Mouse (Mus musculus) left cerebral cortex, postnatal 25 days (tissue): ENCODE data around the gene Gde1. TPM values are rescaled to one million over a fixed set of nuclear protein-coding genes. Genes with fewer than 3 reads are reported as not detected.

Experiments used
- DNase-seq, 2 experiments: peaks; one replicate each; pipeline ENCODE4 v3.0.0; 2022; ENCODE audit warnings: low spot score in 2 of 2, mixed read lengths in 1 of 2
- intact Hi-C: fragments of 180-260 bp; cut with DNase I; formaldehyde crosslinking; loops from one replicate; pipeline ENCODE4 v1.15.1; 2025
- total RNA-seq, 2 experiments: library from RNA; stranded (reverse); gene quantifications; 2 replicates each; pipeline ENCODE4 v1.2.3; 2021

The Gde1 gene
- total RNA-seq, 2 experiments from 2014 or later: 288 TPM

DNA sequence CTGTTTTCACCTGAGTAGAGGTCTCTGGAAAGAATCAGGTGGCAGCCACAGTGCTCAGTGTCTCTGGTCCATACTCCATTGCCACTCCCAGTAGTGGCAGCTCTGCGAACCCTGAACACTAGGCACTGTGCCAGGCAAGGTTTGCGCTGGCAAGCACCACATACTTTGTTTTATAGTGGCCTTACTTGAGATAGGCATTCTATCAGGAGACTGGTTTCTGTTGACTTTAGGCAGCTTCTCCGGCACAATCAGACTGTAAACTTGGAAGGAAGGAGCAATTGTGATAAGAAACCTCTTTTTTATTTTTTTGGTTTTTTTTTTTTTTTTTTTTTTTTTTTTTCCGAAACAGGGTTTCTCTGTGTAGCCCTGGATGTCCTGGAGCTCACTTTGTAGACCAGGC lies 2.4 kb upstream of the Gde1 start:
- no peak for DNase-seq
- intact Hi-C loops: no loop called here

DNA sequence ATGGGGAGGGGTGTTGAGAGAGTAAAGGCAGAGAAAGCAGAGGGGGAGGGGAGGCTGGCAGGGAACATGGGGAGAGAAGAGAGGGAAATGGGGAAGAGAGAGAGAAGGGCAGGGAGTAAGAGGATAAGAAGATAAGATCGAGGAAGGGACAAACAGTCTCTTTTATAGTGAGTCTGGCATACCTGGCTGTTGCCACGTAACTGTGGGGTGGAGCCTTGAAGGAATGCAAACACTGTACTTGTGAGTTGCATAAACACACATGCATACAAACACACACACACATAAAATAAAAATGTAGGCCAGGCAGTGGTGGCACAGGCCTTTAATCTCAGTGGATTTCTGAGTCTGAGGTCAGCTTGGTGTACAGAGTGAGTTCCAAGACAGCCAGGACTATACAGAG lies 1.6 kb upstream of the Gde1 start:
- intact Hi-C loops: no loop called here
- no peak for DNase-seq

DNA sequence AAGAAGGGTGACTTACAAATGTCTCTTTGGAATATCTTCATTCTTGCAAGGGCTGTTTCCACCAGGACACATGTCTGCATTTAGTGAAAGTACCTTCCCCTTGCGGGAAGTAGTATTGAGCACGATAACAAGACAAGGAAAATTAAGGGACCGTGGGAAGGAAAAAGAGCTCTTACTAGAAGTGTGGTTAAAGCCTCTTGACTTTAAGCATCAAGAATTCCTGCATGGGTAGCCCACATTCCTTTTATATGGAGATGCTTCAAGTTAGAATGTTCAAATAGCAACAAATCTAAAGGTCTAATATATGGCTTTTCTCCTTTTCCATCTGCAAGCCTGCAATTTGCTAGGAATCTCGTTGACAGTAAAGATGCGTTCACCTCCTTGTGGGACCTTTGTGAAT lies 910 bp upstream of the Gde1 start:
- DNase-seq: no peak
- intact Hi-C loops: no loop called here

DNA sequence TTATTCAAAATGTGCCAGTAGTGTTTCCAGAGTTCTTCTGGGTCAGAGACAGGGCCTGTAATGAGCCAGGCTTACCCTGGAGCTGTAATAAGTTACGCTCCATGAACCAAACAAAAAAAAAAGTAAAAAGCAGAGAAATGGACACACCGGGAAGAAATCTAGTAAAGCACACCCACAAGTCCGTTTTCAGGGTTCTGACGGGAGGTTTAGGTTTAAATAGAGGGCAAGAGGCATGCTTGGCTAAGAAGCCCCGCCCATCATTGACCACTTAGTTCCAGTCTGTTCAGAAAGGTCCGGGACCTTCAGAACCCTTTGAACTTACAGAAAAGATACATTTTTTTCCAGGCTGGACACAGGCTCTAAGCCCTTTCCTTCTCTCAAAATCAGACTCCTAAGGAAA lies 473 bp upstream of the Gde1 start:
- intact Hi-C loops: no loop called here
- no peak for DNase-seq

DNA sequence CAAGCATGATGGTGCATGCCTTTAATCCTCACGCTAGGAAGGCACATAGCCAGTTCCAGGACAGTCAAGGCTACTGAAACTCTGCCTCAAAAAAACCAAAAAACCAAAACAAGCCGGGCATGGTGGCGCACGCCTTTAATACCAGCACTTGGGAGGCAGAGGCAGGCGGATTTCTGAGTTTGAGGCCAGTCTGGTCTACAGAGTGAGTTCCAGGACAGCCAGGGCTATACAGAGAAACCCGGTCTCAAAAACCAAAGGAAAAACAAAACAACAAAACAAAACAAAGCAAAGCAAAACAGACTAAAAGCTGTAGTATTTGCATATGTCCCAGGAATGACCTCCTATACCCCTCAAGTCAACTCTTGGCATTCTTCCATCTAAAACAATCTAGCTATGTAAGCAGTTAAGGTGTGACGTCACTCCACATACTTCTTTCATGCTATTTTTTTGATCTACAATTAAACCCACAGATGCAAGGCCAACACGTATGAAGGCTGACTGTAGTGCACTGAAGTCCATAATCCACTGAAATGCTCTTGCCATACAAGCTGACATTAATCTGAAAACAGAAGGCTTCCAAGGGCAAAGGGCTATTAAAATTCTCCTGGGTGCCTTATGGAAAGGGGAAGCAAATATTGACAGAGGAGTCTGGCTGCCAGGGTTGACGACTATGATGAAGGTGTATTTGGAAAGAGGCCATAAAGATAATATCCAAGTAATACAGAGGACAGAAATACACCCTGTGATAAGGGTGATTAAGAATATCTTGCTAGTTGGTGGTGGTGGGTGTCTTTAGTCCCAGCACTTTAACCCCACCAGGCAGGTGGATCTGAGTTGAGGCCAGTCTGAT lies 1.4 kb downstream of the Gde1 start:
- DNase-seq: no peak
- intact Hi-C loops: no loop called here

DNA sequence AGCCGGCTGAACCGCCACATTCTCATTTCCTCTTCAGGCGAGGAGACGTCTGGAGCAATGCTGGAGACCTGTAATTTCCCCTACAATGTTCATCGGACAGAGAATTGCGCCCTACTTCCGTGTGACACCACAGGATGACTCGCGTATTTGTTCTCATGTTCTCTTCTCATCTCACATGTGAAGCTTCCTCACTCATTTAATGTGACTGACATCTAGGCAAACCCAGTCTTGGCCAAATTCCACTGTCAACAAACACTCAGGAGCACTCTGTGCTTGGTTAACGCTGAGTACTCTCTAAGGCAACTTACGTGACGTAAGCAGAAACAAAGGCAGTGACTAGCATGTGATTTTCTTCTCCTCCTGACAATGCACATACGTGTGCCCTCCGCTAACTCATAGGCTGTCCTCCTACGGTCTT lies 2.4 kb downstream of the Gde1 start:
- intact Hi-C loops: no loop called here

DNA sequence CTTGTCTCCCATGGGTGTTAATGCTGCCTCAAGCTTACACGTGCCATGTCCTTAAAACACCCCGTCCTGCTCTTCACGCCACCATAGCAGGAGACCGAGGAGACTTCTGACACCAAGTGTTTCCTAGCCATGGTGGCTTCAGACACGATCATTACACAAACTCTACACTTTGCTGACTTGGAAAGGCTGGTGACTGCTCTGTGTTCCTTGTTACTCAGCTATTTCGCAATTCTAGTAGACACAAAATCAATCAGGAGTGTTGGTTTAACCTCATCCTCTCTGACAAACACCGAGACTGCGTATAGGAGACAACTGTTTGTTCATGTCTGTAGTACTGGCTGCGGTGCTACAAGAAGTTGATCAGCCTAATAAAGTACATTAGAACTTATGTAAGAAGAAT lies 6.7 kb downstream of the Gde1 start:
- intact Hi-C loops: no loop called here

More for the DNA sequence above, 2.4 kb downstream of the Gde1 start:
- no peak for DNase-seq

DNA sequence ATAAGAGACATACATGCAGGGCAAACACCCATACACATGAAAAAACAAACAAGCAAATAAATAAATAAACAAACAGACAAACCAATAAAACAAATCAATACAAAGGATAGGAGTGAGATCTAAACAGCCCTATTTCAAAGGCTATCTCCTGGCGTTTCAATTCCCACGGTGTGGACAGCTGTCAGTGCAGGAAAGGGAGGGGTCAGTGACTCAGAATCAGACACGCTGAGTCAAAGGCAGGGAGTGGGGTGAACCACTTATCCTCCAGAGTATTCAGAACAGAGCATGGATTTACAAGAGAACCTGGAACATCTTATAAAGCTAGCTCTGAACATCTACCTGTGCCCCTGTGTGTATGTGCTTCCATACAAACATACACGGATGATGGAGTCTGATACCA lies 8.4 kb downstream of the Gde1 start:
- DNase-seq: no peak
- intact Hi-C loops: no loop called here

More for the DNA sequence above, 6.7 kb downstream of the Gde1 start:
- DNase-seq: no peak

DNA sequence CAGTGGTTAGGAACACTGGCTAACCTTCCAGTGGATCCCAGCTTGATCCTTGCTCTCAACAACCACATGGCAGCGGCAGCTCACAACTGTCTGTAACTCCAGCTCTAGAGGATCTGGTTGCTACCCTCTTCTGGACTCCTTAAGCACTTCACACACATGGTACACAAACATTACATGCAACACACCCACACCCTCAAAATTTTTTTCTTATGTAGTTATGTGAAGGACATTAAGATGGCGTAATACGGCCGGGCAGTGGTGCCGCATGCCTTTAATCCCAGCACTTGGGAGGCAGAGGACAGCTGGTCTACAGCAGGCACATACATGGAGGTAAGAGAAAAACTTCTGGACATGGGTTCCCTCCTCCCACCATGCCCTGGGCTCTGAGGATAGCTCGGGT lies 9.4 kb downstream of the Gde1 start:
- DNase-seq: no peak
- intact Hi-C loops: no loop called here

DNA sequence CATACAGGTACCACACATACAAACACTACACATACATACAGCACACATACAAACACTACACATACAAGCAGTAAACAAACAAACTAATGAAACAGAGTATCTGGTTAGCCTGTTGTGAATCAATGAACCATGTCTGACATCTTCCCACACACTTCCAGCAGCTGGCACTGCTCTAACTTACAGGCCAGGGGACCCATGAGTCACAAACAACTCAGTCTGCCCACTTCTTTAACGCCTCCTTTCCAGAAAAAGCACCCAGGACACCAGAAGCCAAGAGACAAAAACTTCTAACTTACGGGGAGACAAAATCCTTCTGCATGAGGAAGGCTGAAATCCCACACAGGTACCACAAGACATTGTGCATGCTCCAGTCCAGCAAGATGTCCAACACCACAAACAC lies 14.3 kb downstream of the Gde1 start:
- peak; percentile 13 to 63 for DNase-seq
- intact Hi-C loops: loop anchor here (5.0 kb wide), 1 partner anchor 244 kb away; the partner anchor contains the start of gene Syt17

DNA sequence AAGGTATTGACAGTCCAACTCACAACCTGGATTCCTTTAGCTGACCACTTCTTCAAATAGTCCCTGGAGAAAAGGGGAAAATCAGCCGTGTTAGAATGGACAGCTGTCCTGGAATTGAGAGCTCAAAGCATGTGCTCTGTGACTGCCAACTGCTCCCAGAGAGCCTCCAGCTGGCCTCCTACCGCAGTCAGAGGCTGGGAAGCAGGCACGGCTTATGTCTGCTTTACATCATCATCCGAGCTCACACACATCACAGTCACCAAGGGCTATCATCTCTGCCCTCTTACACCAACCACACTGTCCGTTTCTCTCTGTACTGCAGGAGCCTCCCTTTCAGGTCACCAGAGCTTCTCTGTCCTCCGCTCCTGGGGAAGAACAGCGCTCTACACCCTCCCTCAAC lies 16.5 kb downstream of the Gde1 start:
- intact Hi-C loops: loop anchor here (5.0 kb wide), 1 partner anchor 387 kb away; no protein-coding TSS in a partner anchor
- peak in 1 of 2 experiments; percentile 29 for DNase-seq

DNA sequence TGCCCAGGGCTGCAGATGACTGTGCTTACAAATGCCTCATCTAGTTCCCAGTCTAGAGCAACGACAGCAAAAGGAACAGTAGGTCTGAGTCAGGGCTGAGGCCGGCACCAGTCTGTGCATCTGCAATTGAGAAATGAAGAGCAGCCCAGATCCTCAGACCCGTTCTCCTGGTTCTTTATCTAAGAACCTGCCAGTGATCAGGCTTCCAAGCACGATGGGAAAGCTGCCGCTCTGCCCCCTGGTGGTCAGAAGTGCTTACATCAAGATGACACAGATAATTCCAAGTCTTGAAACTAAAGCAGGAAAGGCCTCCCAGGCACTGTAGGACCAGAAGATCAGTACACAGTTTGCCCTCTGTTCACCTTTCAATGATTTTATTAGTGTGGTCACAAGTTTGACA lies 17.4 kb downstream of the Gde1 start:
- DNase-seq: peak; percentile 87 to 91
- intact Hi-C loops: loop anchor here (1.0 to 5.0 kb wide), 2 partner anchors 93 to 386 kb away; no protein-coding TSS in a partner anchor

DNA sequence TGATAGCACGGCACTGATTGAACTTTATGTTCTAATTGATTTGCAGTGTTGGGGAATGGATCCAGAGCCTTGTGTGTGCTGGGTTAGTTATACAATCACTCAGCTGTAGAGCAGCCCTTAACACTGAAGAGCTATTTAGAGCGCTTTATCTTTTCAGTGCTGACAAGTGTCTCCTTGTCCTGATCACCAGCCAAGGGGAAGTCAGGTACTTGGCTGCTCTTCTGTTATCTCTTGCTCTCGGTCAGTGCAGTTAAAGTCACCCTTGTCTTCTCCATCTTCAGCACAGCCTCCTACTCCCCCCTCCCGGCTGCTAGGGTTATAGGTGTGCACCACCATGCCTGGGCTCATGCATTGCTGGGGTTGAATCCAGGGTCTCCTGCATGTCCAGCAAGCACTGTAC lies 28.8 kb downstream of the Gde1 start:
- DNase-seq: no peak
- intact Hi-C loops: no loop called here

DNA sequence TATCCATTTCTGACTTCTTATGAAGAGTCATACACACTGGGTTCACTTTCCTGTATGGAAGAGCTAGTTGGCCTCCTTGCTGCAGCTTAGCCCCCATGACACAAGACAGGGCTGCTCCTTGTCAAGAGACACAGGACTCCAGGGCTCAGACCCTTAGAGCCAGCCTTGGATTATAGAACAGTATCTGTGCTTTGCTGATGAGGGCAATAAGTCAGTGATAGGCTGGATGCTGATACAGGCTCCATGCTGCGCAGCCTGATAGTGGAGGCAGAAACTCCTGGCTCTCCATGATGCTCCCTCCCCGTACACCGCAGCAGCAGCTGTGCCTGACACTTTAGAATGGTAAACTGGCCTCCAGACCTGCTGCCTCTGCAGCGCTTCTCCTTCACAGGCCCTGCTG lies 35.4 kb downstream of the Gde1 start:
- DNase-seq: no peak
- intact Hi-C loops: no loop called here

DNA sequence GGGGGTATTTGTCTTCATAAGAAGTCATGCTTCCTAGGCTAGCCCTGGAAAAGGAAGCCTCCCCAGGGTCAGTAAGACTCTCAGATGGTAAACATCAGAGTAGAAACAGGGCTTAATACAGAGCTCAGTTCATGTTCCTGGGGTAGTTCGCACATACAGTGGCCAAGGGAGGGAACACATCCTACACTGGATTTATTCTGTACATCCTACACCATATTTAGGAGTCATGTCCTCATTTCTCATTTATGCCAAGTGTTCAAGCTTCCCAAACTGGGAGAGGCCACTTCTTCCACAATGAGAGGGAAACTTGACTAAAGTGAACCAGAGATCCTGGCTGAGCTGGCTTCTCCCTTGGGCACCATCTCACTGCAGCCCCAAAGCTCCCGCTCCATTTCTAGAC lies 37.8 kb downstream of the Gde1 start:
- DNase-seq: peak in 1 of 2 experiments; percentile 62
- intact Hi-C loops: no loop called here

DNA sequence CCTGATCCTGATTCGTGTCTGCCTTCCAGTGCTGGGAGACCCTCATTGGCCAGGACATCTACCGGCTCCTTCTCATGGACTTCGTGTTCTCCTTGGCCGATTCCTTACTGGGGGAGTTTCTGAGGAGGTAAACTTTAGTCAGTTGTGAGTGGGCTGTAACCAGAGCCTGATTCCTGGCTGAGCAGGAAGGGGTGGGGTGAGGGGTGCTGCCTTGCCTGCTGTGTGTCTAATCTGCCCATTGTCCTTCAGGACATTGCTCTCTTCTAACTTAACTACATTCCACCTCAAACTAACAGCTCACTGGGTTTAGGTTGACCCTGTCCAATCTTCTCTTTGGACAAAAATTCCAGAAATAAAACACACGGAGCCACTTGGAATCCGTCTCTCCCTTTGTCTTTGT lies 48.8 kb downstream of the Gde1 start:
- intact Hi-C loops: no loop called here
- DNase-seq: no peak

DNA sequence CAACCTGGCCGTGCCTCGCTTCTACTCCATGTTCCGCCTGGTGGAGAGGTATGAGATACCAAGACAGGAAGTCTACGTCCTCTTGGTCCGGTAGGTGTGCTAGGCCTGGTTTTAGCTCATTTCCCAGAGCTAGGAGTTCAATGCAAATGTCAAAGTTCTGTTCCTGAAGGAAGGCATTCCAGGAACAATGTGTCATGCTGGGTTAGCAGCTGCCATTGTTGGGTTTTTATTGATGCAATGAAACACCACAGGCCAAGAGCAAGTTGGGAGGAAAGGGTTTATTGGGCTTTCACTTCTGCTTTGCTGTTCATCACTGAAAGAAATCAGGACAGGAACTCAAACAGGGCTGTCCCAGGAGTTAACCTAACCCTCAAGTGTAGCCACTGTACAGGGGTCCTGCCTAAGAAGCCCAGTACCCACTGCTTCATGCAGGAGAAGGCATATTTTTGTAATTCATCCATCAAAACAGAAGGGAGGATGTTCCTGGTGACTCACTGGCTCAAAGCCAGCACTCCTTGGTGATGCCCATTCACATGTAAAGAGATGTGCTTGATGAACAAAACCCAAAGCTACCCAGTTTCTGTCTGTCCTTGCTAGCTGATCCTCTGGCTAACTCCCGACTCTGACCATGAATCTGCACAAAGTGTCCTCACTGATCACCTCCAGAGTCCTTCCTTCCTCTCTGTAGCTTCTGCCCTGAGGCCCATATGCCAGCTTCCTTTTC lies 52.8 kb downstream of the Gde1 start:
- intact Hi-C loops: no loop called here
- peak; percentile 11 to 23 for DNase-seq

DNA sequence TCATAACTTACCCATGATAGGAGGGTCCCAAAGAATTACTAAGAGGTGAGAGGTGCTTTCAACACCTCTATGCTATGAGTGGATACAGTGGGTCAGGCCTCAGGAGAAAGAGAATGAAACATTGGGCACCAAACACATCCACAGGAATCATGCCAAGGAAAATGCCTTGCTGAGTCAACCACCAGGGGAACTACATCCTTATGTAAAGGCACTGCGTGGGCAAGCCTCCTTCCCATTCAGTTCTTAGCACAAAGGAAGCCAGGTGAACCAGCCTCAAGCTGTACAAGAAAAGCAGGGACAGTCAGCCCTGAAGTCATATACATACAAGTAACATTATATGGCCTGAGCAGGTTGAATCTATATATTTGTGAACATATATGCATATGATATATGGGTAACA lies 54.7 kb downstream of the Gde1 start:
- peak; percentile 7 to 76 for DNase-seq
- intact Hi-C loops: no loop called here

DNA sequence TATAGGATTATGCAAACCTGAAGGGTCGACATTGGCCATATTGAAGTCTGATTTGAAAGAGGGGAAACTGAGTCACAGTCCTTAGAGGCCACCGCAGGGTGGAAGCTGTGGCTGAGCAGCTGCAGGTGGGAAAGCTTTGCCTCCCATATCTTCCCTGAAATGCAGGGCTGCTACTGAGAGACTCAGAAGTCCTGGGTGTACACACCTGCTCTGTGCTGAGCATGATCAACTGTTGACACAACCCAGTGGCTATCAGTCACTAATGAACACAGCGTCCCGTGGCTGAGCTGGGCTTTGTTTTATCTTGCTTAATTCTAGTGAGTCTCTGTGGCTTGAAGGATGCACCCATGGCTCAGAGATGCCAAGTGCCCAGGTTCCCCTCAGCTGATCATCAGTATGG lies 55.5 kb downstream of the Gde1 start:
- no peak for DNase-seq
- intact Hi-C loops: no loop called here

DNA sequence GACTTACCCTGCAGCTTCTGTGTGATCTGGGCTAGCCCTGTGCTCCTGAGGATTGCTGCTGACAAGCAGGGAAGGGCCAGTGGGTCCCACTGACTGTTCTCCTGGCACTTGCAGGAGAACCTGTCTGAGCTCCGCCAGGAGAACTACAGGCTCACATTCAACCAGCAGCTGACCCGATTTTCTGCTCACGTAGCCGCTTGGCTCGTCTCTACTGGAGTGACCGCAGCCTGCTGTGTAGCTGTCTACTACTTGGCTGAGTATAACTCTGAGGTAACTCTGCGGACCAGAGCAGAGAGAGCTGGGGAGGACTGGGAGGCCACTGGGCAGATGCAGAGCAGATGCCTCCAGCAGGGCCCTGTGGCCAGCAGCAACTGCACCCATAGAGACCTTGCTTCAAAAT lies 56.2 kb downstream of the Gde1 start:
- intact Hi-C loops: no loop called here

DNA sequence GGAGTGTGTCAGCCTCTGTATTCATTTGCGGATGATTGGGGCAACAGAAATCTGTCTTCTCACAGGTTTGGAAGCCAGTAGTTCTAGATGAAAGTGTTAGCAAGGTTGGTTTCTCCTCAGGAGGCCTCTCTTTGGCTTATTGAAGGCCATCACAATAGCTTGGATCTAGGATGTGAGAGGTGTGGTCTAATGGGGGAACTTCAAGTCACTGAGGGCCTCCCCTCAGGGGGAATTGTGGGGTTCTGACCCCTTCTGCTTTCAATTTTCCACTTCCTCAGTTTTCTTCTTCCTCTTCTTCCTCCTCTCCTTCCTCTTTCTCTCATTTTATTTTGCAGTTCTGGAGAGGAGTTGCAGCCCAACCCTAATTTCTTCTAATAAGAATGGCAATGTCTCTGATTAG lies 59.3 kb downstream of the Gde1 start:
- intact Hi-C loops: no loop called here

More for the DNA sequence above, 56.2 kb downstream of the Gde1 start:
- DNase-seq: peak in 1 of 2 experiments; percentile 41

More for the DNA sequence above, 59.3 kb downstream of the Gde1 start:
- DNase-seq: no peak
